Mouse (Mus musculus): ENCODE results near the gene Rfx7. TPM values are rescaled to one million over a fixed set of nuclear protein-coding genes. Genes with fewer than 3 reads are reported as not detected.
"Not testable (repeated sequence)": the region's sequence is repeated elsewhere in the genome, so short reads cannot be mapped to it uniquely, and the experiment has no call there.

Rfx7 gene
- polyA plus RNA-seq, 1 experiment: 21.2 TPM

DNA sequence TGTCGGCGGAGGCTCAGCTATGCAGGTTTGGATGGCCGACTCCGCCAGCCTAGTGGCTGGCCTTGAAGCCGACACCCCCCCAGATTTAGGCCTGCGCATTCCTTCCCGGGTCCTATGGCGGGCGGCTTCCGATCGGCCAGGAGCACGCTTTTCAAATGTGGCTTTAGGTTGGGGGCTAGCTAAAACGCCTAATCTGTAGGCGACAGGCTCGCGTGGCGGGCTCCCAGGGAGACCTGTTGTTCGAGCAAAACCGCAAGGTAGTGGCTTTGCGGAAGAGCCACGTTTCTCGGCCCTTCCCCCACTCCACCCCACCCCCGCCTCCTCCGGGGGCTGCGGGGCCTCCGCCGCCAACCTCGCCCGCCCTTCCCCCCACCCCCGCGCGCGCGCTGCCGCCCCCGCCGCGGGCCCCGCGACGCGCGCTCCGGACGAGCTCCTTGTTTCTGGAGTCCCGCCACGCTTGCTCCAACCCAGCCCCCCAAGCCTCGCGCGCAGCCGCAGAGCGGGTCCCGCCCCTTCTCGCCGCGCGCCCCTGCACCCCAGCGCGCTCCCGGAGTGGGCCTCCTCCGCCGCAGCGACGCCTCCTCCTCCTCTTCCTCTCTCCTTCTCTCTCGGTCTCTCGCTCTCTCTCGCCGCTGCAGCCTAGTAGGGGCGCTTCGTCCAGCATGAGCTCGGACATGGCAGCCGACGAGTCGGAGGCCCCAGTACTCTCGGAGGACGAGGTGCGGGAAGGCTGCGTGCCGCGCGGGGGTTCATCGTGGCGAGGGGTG is 130.0 kb downstream of the Rfx7 start, which contains the start of gene Nedd4:
Nedd4 (plus strand) TSS at position 452 of the 767 bp plus-strand sequence.
- DNase-seq (ENCODE audit: extremely low spot score in 1 of 2, low spot score in 1 of 2): peak; percentile 73 to 95

DNA sequence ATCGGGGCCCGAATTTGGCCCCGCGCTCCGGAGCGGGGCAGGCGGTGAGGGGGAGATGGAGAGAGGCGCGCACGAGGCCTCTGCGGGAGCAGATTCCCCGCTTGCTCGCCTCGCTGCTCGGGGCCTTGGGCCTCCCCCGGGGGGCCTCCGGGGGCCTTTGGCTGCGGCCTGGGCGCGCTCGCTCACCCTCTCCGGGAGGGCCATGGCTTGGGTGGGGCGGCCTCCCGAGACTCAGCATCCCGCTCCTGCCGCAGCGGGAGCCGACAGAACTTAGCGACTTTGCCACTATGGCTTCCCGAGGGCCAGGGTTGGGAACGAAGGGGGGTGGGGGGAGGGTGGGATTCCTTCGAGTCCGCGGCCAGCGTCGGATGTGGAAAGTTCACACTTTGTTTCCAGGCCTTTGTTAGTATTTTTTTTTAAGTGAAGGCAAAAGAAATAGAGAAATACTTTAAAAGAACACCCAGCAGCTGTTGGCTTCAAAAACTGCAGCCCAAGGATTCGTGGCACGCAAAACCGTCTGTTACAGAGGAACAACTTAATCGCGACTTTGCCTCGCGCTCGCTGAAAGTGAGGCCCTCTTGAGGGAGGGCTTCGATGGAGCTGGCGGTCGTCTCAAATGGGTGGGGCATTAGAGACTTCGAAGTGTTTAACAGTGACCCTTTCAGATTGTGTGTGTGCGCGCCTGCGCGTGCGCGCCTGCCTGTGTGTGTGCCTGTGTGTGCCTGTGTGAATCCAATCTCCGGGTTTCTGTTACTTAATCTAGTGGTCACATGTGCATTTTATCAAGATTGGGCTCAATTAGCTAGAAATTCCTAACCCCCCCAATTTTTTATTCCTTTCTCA is 130.9 kb downstream of the Rfx7 start:
- peak; percentile 60 to 75 for DNase-seq (ENCODE audit: extremely low spot score in 1 of 2, low spot score in 1 of 2)

DNA sequence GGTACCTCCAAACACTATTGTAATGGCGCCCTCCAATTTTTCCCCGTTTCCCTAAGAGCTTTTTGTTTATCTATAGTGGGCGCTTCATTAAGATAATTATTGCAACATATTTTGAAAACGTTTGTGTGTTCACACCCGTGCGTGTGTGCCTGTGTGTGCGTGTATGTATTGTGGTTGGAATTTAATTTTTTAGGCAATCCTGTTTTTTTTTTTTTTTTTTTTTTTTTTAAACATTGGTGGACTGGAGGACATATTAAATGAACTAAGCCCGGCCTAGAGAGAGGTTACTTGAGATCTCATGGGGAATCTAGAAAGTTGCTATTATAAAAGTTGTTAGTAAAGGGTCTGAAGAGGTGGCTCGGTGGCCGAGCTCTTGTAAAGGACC is 131.5 kb downstream of the Rfx7 start:
- no peak for DNase-seq (ENCODE audit: extremely low spot score in 1 of 2, low spot score in 1 of 2)

DNA sequence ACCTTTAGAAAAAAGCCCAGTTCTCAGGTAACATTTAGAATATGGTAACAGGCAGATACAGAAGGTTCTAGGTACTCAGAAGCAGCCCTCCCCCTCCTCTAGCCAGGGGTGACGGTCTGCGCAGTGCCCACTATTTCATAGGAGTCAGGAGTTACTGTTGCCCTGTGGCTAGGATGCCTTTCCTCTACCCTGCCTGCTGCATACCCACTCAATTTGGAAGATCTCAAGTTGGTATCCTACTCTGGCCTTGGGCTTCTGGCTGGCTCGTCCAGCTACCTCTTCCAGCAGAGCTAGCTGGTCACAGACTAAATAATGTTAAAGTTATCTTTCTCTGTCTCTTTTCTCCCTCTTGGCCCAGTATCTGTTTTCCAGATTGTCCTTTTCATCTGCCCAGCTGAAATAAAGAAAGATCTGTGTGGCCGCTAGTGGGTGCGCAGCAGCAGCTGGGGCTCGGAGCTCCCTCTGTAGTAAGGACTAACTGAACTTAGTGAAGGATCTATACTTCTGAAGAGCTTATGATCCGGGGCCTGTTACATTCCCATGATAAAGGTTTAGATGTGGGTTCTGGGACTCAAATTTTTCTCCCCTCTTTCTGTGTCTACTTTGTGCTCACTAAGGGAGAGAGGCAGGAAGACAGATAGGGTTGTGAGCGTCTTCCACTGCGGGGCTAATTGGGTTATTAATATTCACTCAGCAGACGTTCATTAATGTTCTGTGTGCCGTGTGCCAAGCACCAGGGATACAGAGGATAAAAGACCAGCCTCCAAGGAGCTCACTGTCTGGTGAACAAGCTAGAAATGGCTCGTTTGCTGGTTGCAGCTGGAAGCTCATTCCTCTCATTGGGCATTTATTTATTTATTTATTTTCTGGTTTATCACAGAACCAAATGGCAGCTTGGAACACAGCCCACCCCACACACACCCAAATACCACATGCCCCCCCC is 132.6 kb downstream of the Rfx7 start:
- DNase-seq (ENCODE audit: extremely low spot score in 1 of 2, low spot score in 1 of 2): peak in 1 of 2 experiments; percentile 57

DNA sequence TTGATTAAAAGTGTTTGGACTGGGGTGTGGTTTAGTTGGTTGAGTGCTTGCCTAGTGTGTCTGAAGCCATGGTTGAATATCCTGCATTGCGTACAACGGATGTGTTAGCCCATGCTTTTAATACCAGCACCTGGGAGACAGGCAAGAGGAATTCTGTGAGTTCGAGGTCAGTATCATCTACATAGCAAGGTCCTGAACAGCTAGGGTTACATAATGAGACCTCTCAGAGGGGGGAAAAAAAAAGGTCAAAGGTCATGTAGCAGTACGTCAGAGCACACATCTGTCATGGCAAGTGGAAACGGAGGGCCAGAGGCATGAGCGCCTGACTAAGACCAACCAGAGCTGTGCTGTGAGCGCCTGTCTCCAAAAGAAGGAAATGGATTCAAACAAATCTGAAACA is 133.5 kb downstream of the Rfx7 start:
- DNase-seq (ENCODE audit: extremely low spot score in 1 of 2, low spot score in 1 of 2): no peak

- DNase-seq (ENCODE audit: extremely low spot score in 1 of 2, low spot score in 1 of 2): not testable (repeated sequence)
Observed at GRCm38 (mm10) chr9:72666352-72667021, 134.4 kb downstream of the Rfx7 start.

GRCm38 (mm10) chr9:72667126-72667525 is 135.1 kb downstream of the Rfx7 start:
- no peak for DNase-seq (ENCODE audit: extremely low spot score in 1 of 2, low spot score in 1 of 2)

- no peak for DNase-seq (ENCODE audit: extremely low spot score in 1 of 2, low spot score in 1 of 2)
Observed at GRCm38 (mm10) chr9:72669383-72669782, 137.3 kb downstream of the Rfx7 start.

- peak in 1 of 2 experiments; percentile 92 for DNase-seq (ENCODE audit: extremely low spot score in 1 of 2, low spot score in 1 of 2)
Observed at GRCm38 (mm10) chr9:72672361-72672760, 140.3 kb downstream of the Rfx7 start.

Other genes with a start within 250 kb of the Rfx7 start
- gene Mns1, start 94.2 kb upstream of the Rfx7 start, polyA plus RNA-seq (2012; rRNA removed): 2.3 and 2.5 TPM in 2 replicates
- gene Tex9, start 40.0 kb upstream of the Rfx7 start, polyA plus RNA-seq (2012; rRNA removed): 20.3 and 24.5 TPM in 2 replicates
- gene Nedd4, start 130.1 kb downstream of the Rfx7 start, polyA plus RNA-seq (2012; rRNA removed): 231 and 248 TPM in 2 replicates